Comparison of ENCODE assay signal across 8 mouse cellular contexts in genomic region chr11:75796536-75797246, GRCm38 (mm10). TPM values are rescaled to one million over a fixed set of nuclear protein-coding genes. Genes with fewer than 3 reads are reported as not detected.
DNase-seq lines count a peak whose midpoint lies in the region; ATAC-seq lines count a peak whose summit lies in the region.

No protein-coding gene starts in this region.

- no peaks in the 10 kb centered on the region for H3K36me3 ChIP-seq in heart, embryonic 13.5 days
- no peaks in the 10 kb centered on the region for H3K36me3 ChIP-seq in limb, embryonic 13.5 days

- no peak for ATAC-seq in heart, embryonic 13.5 days (ENCODE audit: extremely low read depth, insufficient number of reproducible peaks, low FRiP score, low TSS enrichment)
- no peak for ATAC-seq in limb, embryonic 13.5 days (ENCODE audit: low FRiP score, low read depth)

- H3K27me3 ChIP-seq in heart, embryonic 13.5 days (replicated peaks), result peaks cover 89% of the 10 kb centered on the region
- H3K27me3 ChIP-seq in limb, embryonic 13.5 days, result peaks cover 84% of the 10 kb centered on the region

- no peaks in the 10 kb centered on the region for H3K9me3 ChIP-seq in heart, embryonic 13.5 days
- H3K9me3 ChIP-seq in limb, embryonic 13.5 days, result no peaks in the 10 kb centered on the region

- peaks cover 13% of the 10 kb centered on the region; the same call in 1 of the 2 replicates for H3K4me1 ChIP-seq in heart, embryonic 13.5 days
- H3K4me1 ChIP-seq in limb, embryonic 13.5 days, result 0 out of 2 replicates have a peak, but pooled peaks cover 9% of the 10 kb centered on the region

- H3K4me3 ChIP-seq in heart, embryonic 13.5 days, result no peak overlapping the region
- peak overlapping the region; percentile 55 for H3K4me3 ChIP-seq in limb, embryonic 13.5 days

- H3K27ac ChIP-seq in heart, embryonic 13.5 days (replicated peaks), result no peak overlapping the region
- no peak overlapping the region for H3K27ac ChIP-seq in limb, embryonic 13.5 days

- intact Hi-C loops in heart, postnatal 36 days (cut with DNase I), result no loop called here

- no peak for DNase-seq in heart, postnatal 36 days
- peak; percentile 70 for DNase-seq in ovary, adult 18-20 months (ENCODE audit: low spot score)
- no peak for DNase-seq in ovary, postnatal 10 days (ENCODE audit: low spot score)
- peak; percentile 38 for DNase-seq in testis, postnatal 14 days (ENCODE audit: low spot score)
- DNase-seq in right cerebral cortex, adult 18-20 months, result no peak
- DNase-seq in spleen, postnatal 10 days (ENCODE audit: low spot score in 2 of 2), result no peak

- 63% methylated on average over 13 of the region's 13 CpGs for WGBS in heart, embryonic 13.5 days
- WGBS in limb, embryonic 13.5 days, result 68% methylated on average over 13 of the region's 13 CpGs

- H3K4me2 ChIP-seq in heart, embryonic 13.5 days, result peak overlapping the region; percentile 75; the same call in 1 of the 2 replicates
- peak overlapping the region; percentile 74 for H3K4me2 ChIP-seq in limb, embryonic 13.5 days (replicated peaks)

- no peak overlapping the region for H3K9ac ChIP-seq in heart, embryonic 13.5 days
- H3K9ac ChIP-seq in limb, embryonic 13.5 days, result no peak overlapping the region

RNA-seq across cellular contexts. Expression of gene Doc2b, which starts 0.8 kb away (rescaled TPM):
- 0.23 and 0.32 TPM in 2 replicates for polyA plus RNA-seq in heart, embryonic 13.5 days (2015; fragmentation: Nextera tagmentation; extraction: Ambion mirVana)
- total RNA-seq in heart, postnatal 36 days (2021), result under 1 TPM; 0.46 to 0.61 TPM
- 1.0 and 1.3 TPM in 2 replicates for polyA plus RNA-seq in limb, embryonic 13.5 days (2015; fragmentation: Nextera tagmentation; extraction: Ambion mirVana)

Comparison
In these comparisons a context has a peak if more than half of its experiments do, and no peak if none do; other contexts are left out.
1. DNase-seq: peak in ovary, adult 18-20 months (single experiment) and testis, postnatal 14 days (single experiment); none in heart, postnatal 36 days (0 of 2), ovary, postnatal 10 days (single experiment), right cerebral cortex, adult 18-20 months (single experiment) and spleen, postnatal 10 days (0 of 2).